Mouse (Mus musculus) embryonic stem cell, embryonic (primary cell): ENCODE results near the gene Tbx3.

Source experiments
- CTCF ChIA-PET, 4 experiments: fragments of 300-600 bp in 2 of 4; fragments of 350-600 bp in 2 of 4; sonication (Branson Sonifier 250); formaldehyde crosslinking; loops; one replicate each; lab custom pipeline; 2022; ENCODE audit warnings: inconsistent platforms in 2 of 4; lab: Charles Lee
- POLR2A ChIA-PET, 4 experiments: fragments of 300-600 bp in 2 of 4; fragments of 350-600 bp in 2 of 4; sonication (Branson Sonifier 250); formaldehyde crosslinking; loops; one replicate each; lab custom pipeline; 2022; ENCODE audit warnings: antibody characterized with exemption in 4 of 4, inconsistent platforms in 1 of 4; lab: Charles Lee

The Tbx3 gene

GRCm38 (mm10) chr5:119682646-119683515 lies 12.4 kb downstream of the Tbx3 start:
- POLR2A ChIA-PET = interaction anchor here in 3 of 4 experiments (0.6 to 9.6 kb wide), 39 partner anchors 8 to 305 kb away, joined by 3 to 411 read pairs (median 17); partner anchors contain the start of gene Tbx3 (in 3 of the 3)
- CTCF ChIA-PET = interaction anchor here in 2 of 4 experiments (0.9 to 2.1 kb wide), 2 partner anchors 12 to 59 kb away, joined by 3 to 10 read pairs; partner anchors contain the start of gene Tbx3 (in 1 of the 2)

- POLR2A ChIA-PET = interaction anchor here (0.6 to 9.6 kb wide), 37 partner anchors 9 to 1463 kb away, joined by 3 to 411 read pairs (median 4); partner anchors contain the start of gene Tbx3 (in 3 of the 4)
These were observed 13.4 kb downstream of the Tbx3 start for GRCm38 (mm10) chr5:119683861-119684260.

GRCm38 (mm10) chr5:119684701-119685391 lies 14.4 kb downstream of the Tbx3 start:
- CTCF ChIA-PET = interaction anchor here (0.6 to 1.7 kb wide), 8 partner anchors 14 to 111 kb away, joined by 3 to 10 read pairs (median 4); partner anchors contain the start of gene Tbx3 (in 1 of the 4)
- POLR2A ChIA-PET = interaction anchor here (0.5 to 9.6 kb wide), 57 partner anchors 9 to 1720 kb away, joined by 3 to 411 read pairs (median 6); partner anchors contain the start of gene Tbx3 (in 3 of the 4)

More at GRCm38 (mm10) chr5:119683861-119684260, 13.4 kb downstream of the Tbx3 start:
- CTCF ChIA-PET = interaction anchor here in 2 of 4 experiments (0.6 to 0.7 kb wide), 5 partner anchors 21 to 773 kb away, joined by 3 to 7 read pairs (median 5); no protein-coding TSS in a partner anchor

- CTCF ChIA-PET = interaction anchor here (0.6 to 1.7 kb wide), 8 partner anchors 15 to 170 kb away, joined by 3 to 10 read pairs (median 4); partner anchors contain the start of gene Tbx3 (in 1 of the 4)
- POLR2A ChIA-PET = interaction anchor here (0.5 to 9.6 kb wide), 62 partner anchors 8 to 1721 kb away, joined by 3 to 411 read pairs (median 5); partner anchors contain the start of gene Tbx3 (in 3 of the 4)
These were observed 15.2 kb downstream of the Tbx3 start for GRCm38 (mm10) chr5:119685446-119686198.

- CTCF ChIA-PET = interaction anchor here in 3 of 4 experiments (0.6 to 1.9 kb wide), 5 partner anchors 18 to 857 kb away, joined by 4 to 5 read pairs (median 4); no protein-coding TSS in a partner anchor
- POLR2A ChIA-PET = interaction anchor here (0.6 to 9.6 kb wide), 41 partner anchors 8 to 836 kb away, joined by 3 to 411 read pairs (median 7); partner anchors contain the start of gene Tbx3 (in 3 of the 4)
These were observed 15.9 kb downstream of the Tbx3 start for GRCm38 (mm10) chr5:119686199-119686964.

- CTCF ChIA-PET = interaction anchor here in 3 of 4 experiments (0.5 to 1.9 kb wide), 4 partner anchors 22 to 858 kb away, joined by 3 to 4 read pairs (median 4); no protein-coding TSS in a partner anchor
These were observed 16.8 kb downstream of the Tbx3 start for GRCm38 (mm10) chr5:119687005-119687855.

GRCm38 (mm10) chr5:119687856-119688206 lies 17.4 kb downstream of the Tbx3 start:
- POLR2A ChIA-PET = interaction anchor here (0.5 to 3.0 kb wide), 18 partner anchors 8 to 222 kb away, joined by 3 to 18 read pairs (median 4); partner anchors contain the start of gene Tbx3 (in 2 of the 4)
- CTCF ChIA-PET = interaction anchor here in 3 of 4 experiments (0.5 to 1.9 kb wide), 3 partner anchors 17 to 808 kb away, joined by 3 to 4 read pairs (median 3); no protein-coding TSS in a partner anchor

More at GRCm38 (mm10) chr5:119687005-119687855, 16.8 kb downstream of the Tbx3 start:
- POLR2A ChIA-PET = interaction anchor here (0.5 to 3.0 kb wide), 17 partner anchors 9 to 740 kb away, joined by 3 to 18 read pairs (median 5); partner anchors contain the start of gene Tbx3 (in 2 of the 4)

- CTCF ChIA-PET = interaction anchor here in 3 of 4 experiments (0.5 to 1.9 kb wide), 3 partner anchors 16 to 809 kb away, joined by 3 to 4 read pairs (median 3); no protein-coding TSS in a partner anchor
- POLR2A ChIA-PET = interaction anchor here (0.6 to 3.0 kb wide), 18 partner anchors 8 to 254 kb away, joined by 3 to 18 read pairs (median 5); partner anchors contain the start of gene Tbx3 (in 3 of the 4)
These were observed 17.8 kb downstream of the Tbx3 start for GRCm38 (mm10) chr5:119688306-119688705.

- ChIA-PET CTCF (interaction anchor here in 2 of 4 experiments (0.7 kb wide), 2 partner anchors 15 to 183 kb away, joined by 3 to 5 read pairs; no protein-coding TSS in a partner anchor), POLR2A (interaction anchor here (0.6 to 3.0 kb wide), 15 partner anchors 9 to 895 kb away, joined by 3 to 15 read pairs (median 5); partner anchors contain the start of gene Tbx3 (in 3 of the 4))
These were observed 18.5 kb downstream of the Tbx3 start for GRCm38 (mm10) chr5:119688914-119689420.

GRCm38 (mm10) chr5:119689501-119689900 lies 19.0 kb downstream of the Tbx3 start:
- ChIA-PET POLR2A (interaction anchor here (0.6 to 3.0 kb wide), 9 partner anchors 13 to 576 kb away, joined by 3 to 15 read pairs (median 5); partner anchors contain the start of gene Tbx3 (in 3 of the 4)), CTCF (interaction anchor here in 1 of 4 experiments (0.7 kb wide), 1 partner anchor 184 kb away, joined by 5 read pairs; no protein-coding TSS in a partner anchor)

- POLR2A ChIA-PET = interaction anchor here (0.6 to 2.6 kb wide), 37 partner anchors 9 to 917 kb away, joined by 3 to 25 read pairs (median 4); partner anchors contain the start of gene Tbx3 (in 2 of the 4)
- CTCF ChIA-PET = interaction anchor here (0.5 to 3.2 kb wide), 57 partner anchors 9 to 910 kb away, joined by 3 to 50 read pairs (median 4); partner anchors contain the start of gene Tbx3 (in 2 of the 4)
These were observed 20.6 kb downstream of the Tbx3 start for GRCm38 (mm10) chr5:119691075-119691474.

- POLR2A ChIA-PET = interaction anchor here (0.6 to 2.6 kb wide), 20 partner anchors 9 to 307 kb away, joined by 3 to 25 read pairs (median 8); no protein-coding TSS in a partner anchor
- CTCF ChIA-PET = interaction anchor here (0.6 to 3.2 kb wide), 16 partner anchors 10 to 989 kb away, joined by 3 to 50 read pairs (median 9); no protein-coding TSS in a partner anchor
These were observed 22.0 kb downstream of the Tbx3 start for GRCm38 (mm10) chr5:119692425-119692824.

- ChIA-PET POLR2A (interaction anchor here (0.6 to 3.0 kb wide), 17 partner anchors 8 to 679 kb away, joined by 3 to 14 read pairs (median 5); partner anchors contain the start of gene Tbx3 (in 1 of the 4)), CTCF (interaction anchor here (0.5 to 1.5 kb wide), 10 partner anchors 8 to 1134 kb away, joined by 3 to 9 read pairs (median 3); no protein-coding TSS in a partner anchor)
These were observed 24.4 kb downstream of the Tbx3 start for GRCm38 (mm10) chr5:119694914-119695313.

- ChIA-PET POLR2A (interaction anchor here (0.6 to 11.4 kb wide), 33 partner anchors 7 to 305 kb away, joined by 3 to 187 read pairs (median 4); partner anchors contain the start of gene Tbx3 (in 2 of the 4)), CTCF (interaction anchor here (0.6 to 7.2 kb wide), 38 partner anchors 8 to 922 kb away, joined by 3 to 50 read pairs (median 5); no protein-coding TSS in a partner anchor)
These were observed 32.6 kb downstream of the Tbx3 start for GRCm38 (mm10) chr5:119703031-119703430.
